Mouse (Mus musculus): ENCODE measurements around the gene Tmem204. TPM values are rescaled to one million over a fixed set of nuclear protein-coding genes. Genes with fewer than 3 reads are reported as not detected.

Gene Tmem204
- polyA plus RNA-seq, 1 experiment, result 9.6 TPM

DNA sequence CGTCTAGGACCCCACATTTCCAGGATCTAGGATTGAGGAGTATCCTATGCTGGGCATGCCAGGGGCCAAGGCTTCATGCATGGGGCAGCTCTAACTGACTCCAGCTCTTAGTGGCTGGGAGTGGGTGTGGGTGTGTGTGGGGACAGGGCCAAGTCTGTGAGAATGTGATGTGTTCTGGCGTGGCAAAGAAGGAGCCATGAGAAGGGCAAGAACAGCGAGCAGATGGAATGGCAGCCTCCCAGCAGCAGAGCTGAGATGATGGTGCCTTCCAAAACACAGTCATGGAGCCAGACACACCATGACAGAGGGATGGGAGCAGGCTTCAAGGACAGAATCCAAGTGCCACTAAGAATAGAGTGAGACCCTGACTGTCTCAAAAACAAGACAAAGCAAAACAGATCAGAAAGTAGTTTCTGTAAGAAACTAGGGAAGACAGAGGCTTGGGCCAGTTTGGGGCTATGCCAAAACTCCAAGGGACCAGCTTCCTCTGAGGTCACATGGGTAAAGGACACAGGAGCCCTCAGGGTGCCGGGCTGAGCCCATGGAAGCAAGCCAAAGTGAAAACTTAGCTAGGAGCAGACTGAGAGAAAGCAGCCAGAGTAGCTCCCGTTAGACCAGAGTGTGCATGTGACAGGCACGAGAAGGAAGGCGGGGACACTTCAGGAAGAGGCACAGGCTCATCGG is 28.5 kb upstream of the Tmem204 start:
- TF ChIP-seq CTCF (IDR thresholded peaks at IDR 0.05; ENCODE audit: borderline replicate concordance, extremely low read depth, insufficient read depth, insufficient read length) (no peak), POLR2A (IDR thresholded peaks at IDR 0.05; ENCODE audit: borderline replicate concordance, extremely low read depth, insufficient read depth, insufficient read length, poor library complexity, severe bottlenecking) (no peak)
- peak; percentile 44 for DNase-seq (ENCODE audit: low read depth)

DNA sequence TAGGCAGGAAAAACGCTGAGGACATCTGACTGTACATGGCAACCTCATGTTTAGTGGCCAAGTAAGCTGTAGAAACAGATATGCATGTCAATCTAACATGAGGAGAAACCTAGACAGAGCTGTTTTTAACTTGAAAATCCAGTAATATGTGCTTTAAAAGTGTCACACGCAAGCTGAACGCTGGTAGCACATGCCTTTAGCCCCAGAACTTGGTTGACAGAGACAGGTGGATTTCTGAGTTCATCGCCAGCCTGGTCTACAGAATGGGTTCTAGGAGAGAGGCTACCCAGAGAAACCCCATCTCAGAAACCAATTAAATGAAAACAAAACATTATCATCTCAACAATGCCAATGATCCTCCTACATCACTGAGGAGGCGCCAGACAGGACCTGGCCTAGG is 27.8 kb upstream of the Tmem204 start:
- DNase-seq (ENCODE audit: low read depth), result no peak
- TF ChIP-seq POLR2A (IDR thresholded peaks at IDR 0.05; ENCODE audit: borderline replicate concordance, extremely low read depth, insufficient read depth, insufficient read length, poor library complexity, severe bottlenecking) (no peak), CTCF (IDR thresholded peaks at IDR 0.05; ENCODE audit: borderline replicate concordance, extremely low read depth, insufficient read depth, insufficient read length) (no peak)

DNA sequence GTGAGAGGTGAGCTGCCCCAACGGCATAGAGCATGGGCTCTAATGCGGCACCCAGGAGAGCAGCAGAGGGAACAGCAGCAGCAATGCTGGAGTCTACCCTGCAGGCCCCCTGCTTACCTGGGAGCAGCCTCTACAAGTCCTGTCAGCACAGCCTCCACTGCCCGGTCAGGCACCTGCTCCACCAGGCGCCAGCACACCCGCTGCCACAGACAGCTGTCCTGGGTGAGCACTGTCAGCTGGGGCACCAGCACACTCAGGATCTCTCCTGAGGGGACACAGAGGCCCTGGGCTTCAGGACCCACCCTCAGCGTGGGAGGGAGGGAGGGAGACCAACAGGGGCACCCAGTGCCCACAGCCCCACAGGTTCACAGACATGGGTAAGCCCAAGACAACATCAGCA is 27.2 kb upstream of the Tmem204 start:
- TF ChIP-seq CTCF (IDR thresholded peaks at IDR 0.05; ENCODE audit: borderline replicate concordance, extremely low read depth, insufficient read depth, insufficient read length), result no peak
- TF ChIP-seq POLR2A (IDR thresholded peaks at IDR 0.05; ENCODE audit: borderline replicate concordance, extremely low read depth, insufficient read depth, insufficient read length, poor library complexity, severe bottlenecking), result no peak
- DNase-seq (ENCODE audit: low read depth), result no peak

DNA sequence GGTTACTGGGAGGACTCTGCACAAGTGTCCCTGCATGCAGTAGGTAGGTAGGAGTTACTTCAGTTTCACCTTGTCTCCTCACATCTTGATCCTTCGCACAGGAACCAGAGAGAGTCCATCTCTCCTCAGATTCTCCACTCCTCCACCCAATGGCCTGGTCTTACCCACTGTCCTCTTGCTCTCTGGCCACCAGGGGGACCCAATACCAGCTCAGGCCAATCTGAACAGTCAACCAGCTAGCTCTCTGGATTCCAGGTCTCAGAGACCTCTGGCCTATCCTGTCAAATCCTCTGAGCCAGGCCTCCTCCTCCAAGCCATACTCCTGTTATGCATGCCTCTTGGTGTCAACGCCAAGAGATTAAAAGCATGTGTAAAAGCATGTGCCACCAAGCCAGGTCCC is 26.2 kb upstream of the Tmem204 start:
- peak; percentile 22 for DNase-seq (ENCODE audit: low read depth)
- TF ChIP-seq CTCF (IDR thresholded peaks at IDR 0.05; ENCODE audit: borderline replicate concordance, extremely low read depth, insufficient read depth, insufficient read length) (peak; percentile 60; the same call in 1 of the 2 replicates), POLR2A (IDR thresholded peaks at IDR 0.05; ENCODE audit: borderline replicate concordance, extremely low read depth, insufficient read depth, insufficient read length, poor library complexity, severe bottlenecking) (no peak)

GRCm38 (mm10) chr17:25107786-25108185 is 24.4 kb upstream of the Tmem204 start:
- TF ChIP-seq POLR2A (IDR thresholded peaks at IDR 0.05; ENCODE audit: borderline replicate concordance, extremely low read depth, insufficient read depth, insufficient read length, poor library complexity, severe bottlenecking) (no peak), CTCF (IDR thresholded peaks at IDR 0.05; ENCODE audit: borderline replicate concordance, extremely low read depth, insufficient read depth, insufficient read length) (no peak)
- no peak for DNase-seq (ENCODE audit: low read depth)

GRCm38 (mm10) chr17:25101338-25101737 is 17.9 kb upstream of the Tmem204 start:
- DNase-seq (ENCODE audit: low read depth), result no peak
- TF ChIP-seq CTCF (IDR thresholded peaks at IDR 0.05; ENCODE audit: borderline replicate concordance, extremely low read depth, insufficient read depth, insufficient read length) (no peak), POLR2A (IDR thresholded peaks at IDR 0.05; ENCODE audit: borderline replicate concordance, extremely low read depth, insufficient read depth, insufficient read length, poor library complexity, severe bottlenecking) (no peak)

DNA sequence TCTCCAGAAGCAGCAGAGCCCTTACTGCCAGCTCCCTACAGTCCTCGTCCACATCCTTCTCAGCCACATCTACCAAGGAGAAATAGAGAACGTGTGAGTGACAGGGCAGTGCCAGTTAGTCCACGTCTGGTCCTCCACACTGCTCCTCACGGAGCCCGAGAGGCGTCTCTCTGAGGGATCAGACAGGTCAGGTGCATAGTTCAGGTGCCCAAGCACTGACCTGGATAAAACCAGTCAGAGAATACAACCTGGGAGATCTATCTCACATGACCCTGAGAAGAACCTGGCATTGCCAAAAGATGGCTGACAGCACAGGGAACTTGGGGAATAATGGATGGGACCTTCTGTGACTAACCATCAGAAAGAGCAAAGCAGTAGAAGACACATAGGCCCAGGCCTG is 16.7 kb upstream of the Tmem204 start:
- TF ChIP-seq POLR2A (IDR thresholded peaks at IDR 0.05; ENCODE audit: borderline replicate concordance, extremely low read depth, insufficient read depth, insufficient read length, poor library complexity, severe bottlenecking), result no peak
- TF ChIP-seq CTCF (IDR thresholded peaks at IDR 0.05; ENCODE audit: borderline replicate concordance, extremely low read depth, insufficient read depth, insufficient read length), result no peak
- DNase-seq (ENCODE audit: low read depth), result no peak

- TF ChIP-seq CTCF (IDR thresholded peaks at IDR 0.05; ENCODE audit: borderline replicate concordance, extremely low read depth, insufficient read depth, insufficient read length) (no peak), POLR2A (IDR thresholded peaks at IDR 0.05; ENCODE audit: borderline replicate concordance, extremely low read depth, insufficient read depth, insufficient read length, poor library complexity, severe bottlenecking) (no peak)
- DNase-seq (ENCODE audit: low read depth), result no peak
Measured at GRCm38 (mm10) chr17:25096221-25096620, 12.8 kb upstream of the Tmem204 start.

DNA sequence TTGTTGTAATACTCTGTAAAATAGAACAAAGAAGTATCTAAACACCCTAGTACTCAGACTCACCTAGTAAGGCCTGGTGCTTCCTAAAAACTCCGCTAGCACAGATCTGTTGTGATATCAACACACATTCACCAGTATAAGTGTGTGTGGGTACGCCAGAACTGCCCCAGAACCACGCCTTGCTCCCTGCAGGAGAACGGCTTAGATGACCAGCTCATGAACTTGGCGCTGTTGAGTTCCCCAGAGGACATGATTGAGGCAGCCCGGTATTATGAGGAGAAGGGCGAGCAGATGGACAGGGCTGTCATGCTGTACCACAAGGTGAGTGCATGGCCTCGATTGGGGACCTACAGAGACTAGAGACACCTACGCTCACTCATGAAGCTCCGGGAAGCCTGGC is 7.1 kb upstream of the Tmem204 start:
- DNase-seq (ENCODE audit: low read depth), result no peak
- TF ChIP-seq CTCF (IDR thresholded peaks at IDR 0.05; ENCODE audit: borderline replicate concordance, extremely low read depth, insufficient read depth, insufficient read length), result no peak
- no peak for TF ChIP-seq POLR2A (IDR thresholded peaks at IDR 0.05; ENCODE audit: borderline replicate concordance, extremely low read depth, insufficient read depth, insufficient read length, poor library complexity, severe bottlenecking)

DNA sequence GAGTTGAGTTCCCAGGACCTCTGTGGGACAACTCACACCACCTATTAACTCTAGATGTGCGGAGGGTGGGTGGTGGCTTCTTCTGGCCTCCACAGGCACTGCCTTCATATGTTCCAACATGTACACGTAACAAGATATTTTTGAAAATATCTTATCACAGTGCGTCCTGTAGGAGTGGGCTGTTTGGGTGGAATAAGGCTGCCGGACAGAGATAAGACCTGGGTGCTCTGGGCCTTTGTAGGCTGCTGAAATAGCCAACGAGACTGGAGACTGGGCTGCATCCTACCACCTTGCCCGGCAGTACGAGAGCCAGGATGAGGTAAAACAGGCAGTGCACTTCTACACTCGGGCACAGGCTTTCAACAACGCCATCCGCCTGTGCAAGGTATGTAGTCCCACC is 5.8 kb upstream of the Tmem204 start:
- TF ChIP-seq CTCF (IDR thresholded peaks at IDR 0.05; ENCODE audit: borderline replicate concordance, extremely low read depth, insufficient read depth, insufficient read length) (no peak), POLR2A (IDR thresholded peaks at IDR 0.05; ENCODE audit: borderline replicate concordance, extremely low read depth, insufficient read depth, insufficient read length, poor library complexity, severe bottlenecking) (no peak)

DNA sequence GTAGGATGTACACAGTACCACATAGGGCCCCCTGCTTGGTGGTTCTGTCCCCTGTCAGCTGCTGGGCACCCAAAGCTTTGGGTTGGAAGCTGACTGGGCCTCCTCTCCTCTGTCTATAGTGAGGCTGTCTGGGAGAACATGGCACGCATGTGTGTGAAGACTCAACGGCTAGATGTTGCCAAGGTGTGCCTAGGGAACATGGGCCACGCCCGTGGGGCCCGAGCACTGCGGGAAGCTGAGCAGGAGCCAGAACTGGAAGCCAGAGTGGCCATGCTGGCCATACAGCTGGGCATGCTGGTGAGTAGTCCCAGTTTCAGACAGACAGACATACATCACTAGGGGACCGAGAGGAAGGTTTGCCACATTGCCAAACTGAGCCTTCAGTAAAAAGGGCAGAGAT is 3.3 kb upstream of the Tmem204 start:
- DNase-seq (ENCODE audit: low read depth), result no peak
- no peak for TF ChIP-seq POLR2A (IDR thresholded peaks at IDR 0.05; ENCODE audit: borderline replicate concordance, extremely low read depth, insufficient read depth, insufficient read length, poor library complexity, severe bottlenecking)
- TF ChIP-seq CTCF (IDR thresholded peaks at IDR 0.05; ENCODE audit: borderline replicate concordance, extremely low read depth, insufficient read depth, insufficient read length), result no peak

More for the DNA sequence above, 5.8 kb upstream of the Tmem204 start:
- DNase-seq (ENCODE audit: low read depth), result no peak

DNA sequence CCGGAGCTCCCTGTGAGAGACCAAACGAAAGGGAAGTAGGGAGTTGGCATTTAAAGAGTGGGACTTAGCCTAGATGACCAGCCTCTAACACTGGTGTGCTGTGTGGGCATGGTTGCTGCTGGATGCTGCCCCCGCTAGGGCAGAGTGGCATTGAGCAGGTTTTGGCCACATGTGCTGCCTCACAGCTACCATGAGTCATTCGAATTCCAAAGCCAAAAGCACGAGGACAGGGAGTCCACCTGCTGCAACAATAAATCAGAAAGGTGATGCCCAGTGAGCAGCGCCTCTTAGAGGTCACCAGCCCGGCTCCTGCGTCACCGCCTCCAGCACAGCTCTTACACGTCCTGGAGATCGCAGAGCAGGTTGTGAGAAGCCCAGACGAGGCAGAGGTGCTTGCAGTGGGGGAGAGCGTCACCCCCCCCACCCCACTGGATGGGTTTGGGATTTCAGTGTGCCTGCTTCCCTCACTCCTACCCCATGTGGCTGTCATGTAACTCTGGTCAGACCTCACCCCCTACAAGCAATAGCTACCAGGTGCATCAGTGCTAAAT is 1.5 kb upstream of the Tmem204 start:
- no peak for DNase-seq (ENCODE audit: low read depth)

More for the DNA sequence above, 1.5 kb upstream of the Tmem204 start:
- TF ChIP-seq CTCF (IDR thresholded peaks at IDR 0.05; ENCODE audit: borderline replicate concordance, extremely low read depth, insufficient read depth, insufficient read length) (no peak), POLR2A (IDR thresholded peaks at IDR 0.05; ENCODE audit: borderline replicate concordance, extremely low read depth, insufficient read depth, insufficient read length, poor library complexity, severe bottlenecking) (no peak)
